Mouse (Mus musculus) cerebellum, adult 2 months (tissue): ENCODE results near the gene Krt28.

Experiments used
- CTCF ChIP-seq: fragments of 200-500 bp; IDR thresholded peaks from 2 replicates; pipeline ENCODE4 v1.5.1; 2011; ENCODE audit warnings: low read depth, mild to moderate bottlenecking, control low read depth, low read length, moderate library complexity, borderline replicate concordance; ENCODE audit not compliant: insufficient read depth
- POLR2A ChIP-seq: fragments of 200-500 bp; IDR thresholded peaks from 2 replicates; pipeline ENCODE4 v1.6.1; 2011; ENCODE audit warnings: low read length, control low read depth, borderline replicate concordance; ENCODE audit not compliant: insufficient read depth

DNA sequence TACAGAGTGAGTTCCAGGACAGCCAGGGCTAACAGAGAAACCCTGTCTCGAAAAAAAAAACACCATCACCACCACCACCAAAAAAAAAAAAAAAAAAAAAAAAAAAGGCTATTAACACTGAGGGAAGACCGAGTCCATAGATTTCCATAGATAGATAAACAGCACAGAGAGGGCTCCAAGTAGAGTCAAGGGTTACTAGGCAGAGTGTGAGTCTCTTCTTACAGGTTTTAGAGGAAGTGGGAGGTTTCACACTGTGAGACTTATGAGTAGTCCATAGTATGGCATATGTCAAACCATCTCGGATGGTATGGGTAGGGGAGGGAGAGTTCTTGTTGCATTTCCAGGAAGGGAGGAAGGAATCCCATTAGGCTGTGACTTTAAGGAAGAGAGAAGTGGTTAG is 23.4 kb upstream of the Krt28 start:
- TF ChIP-seq CTCF (no peak), POLR2A (no peak)
